Mouse (Mus musculus): ENCODE data around the gene Pmepa1. TPM values are rescaled to one million over a fixed set of nuclear protein-coding genes. Genes with fewer than 3 reads are reported as not detected.

Pmepa1 gene
- polyA plus RNA-seq, 1 experiment: 13.1 TPM

GRCm38 (mm10) chr2:173185282-173185681 is 91.1 kb downstream of the Pmepa1 start:
- Histone ChIP-seq H3K36me3 (ENCODE audit: control insufficient read depth, insufficient read depth, low read length) (no peaks in the 10 kb centered on the region), H3K4me1 (ENCODE audit: control insufficient read depth, insufficient read depth, insufficient read length) (no peaks in the 10 kb centered on the region), H3K4me3 (ENCODE audit: extremely low read depth, insufficient read depth, insufficient read length) (no peak overlapping the region), H3K27ac (ENCODE audit: insufficient read depth, low read length) (no peak overlapping the region), H3K27me3 (ENCODE audit: control insufficient read depth, insufficient read depth, low read length) (no peaks in the 10 kb centered on the region)
- DNase-seq (ENCODE audit: low read depth in 1 of 2, low spot score in 2 of 2): no peak
- WGBS: 58% methylated on average over 6 of the region's 6 CpGs
- TF ChIP-seq POLR2A (IDR thresholded peaks at IDR 0.05; ENCODE audit: low read depth, low read length) (no peak), CTCF (IDR thresholded peaks at IDR 0.05; ENCODE audit: extremely low read depth, insufficient read depth, insufficient read length, insufficient replicate concordance) (no peak)

GRCm38 (mm10) chr2:173184475-173185080 is 91.8 kb downstream of the Pmepa1 start:
- H3K27me3 ChIP-seq (ENCODE audit: control insufficient read depth, insufficient read depth, low read length): no peaks in the 10 kb centered on the region
- no peak overlapping the region for H3K4me3 ChIP-seq (ENCODE audit: extremely low read depth, insufficient read depth, insufficient read length)
- no peak for DNase-seq (ENCODE audit: low read depth in 1 of 2, low spot score in 2 of 2)
- TF ChIP-seq CTCF (IDR thresholded peaks at IDR 0.05; ENCODE audit: extremely low read depth, insufficient read depth, insufficient read length, insufficient replicate concordance) (no peak), POLR2A (IDR thresholded peaks at IDR 0.05; ENCODE audit: low read depth, low read length) (no peak)
- H3K36me3 ChIP-seq (ENCODE audit: control insufficient read depth, insufficient read depth, low read length): no peaks in the 10 kb centered on the region
- H3K27ac ChIP-seq (ENCODE audit: insufficient read depth, low read length): no peak overlapping the region
- H3K4me1 ChIP-seq (ENCODE audit: control insufficient read depth, insufficient read depth, insufficient read length): no peaks in the 10 kb centered on the region
- 54% methylated on average over 11 of the region's 11 CpGs for WGBS

- TF ChIP-seq POLR2A (IDR thresholded peaks at IDR 0.05; ENCODE audit: low read depth, low read length) (no peak), CTCF (IDR thresholded peaks at IDR 0.05; ENCODE audit: extremely low read depth, insufficient read depth, insufficient read length, insufficient replicate concordance) (peak; percentile 59; the same call in 1 of the 2 replicates)
- WGBS: 7% methylated on average over 8 of the region's 8 CpGs
- peak in 1 of 2 experiments; percentile 45 for DNase-seq (ENCODE audit: low read depth in 1 of 2, low spot score in 2 of 2)
These were observed 92.4 kb downstream of the Pmepa1 start for GRCm38 (mm10) chr2:173183836-173184460.

GRCm38 (mm10) chr2:173183311-173183710 is 93.0 kb downstream of the Pmepa1 start:
- H3K27me3 ChIP-seq (ENCODE audit: control insufficient read depth, insufficient read depth, low read length): no peaks in the 10 kb centered on the region

More at GRCm38 (mm10) chr2:173183836-173184460, 92.4 kb downstream of the Pmepa1 start:
- H3K27me3 ChIP-seq (ENCODE audit: control insufficient read depth, insufficient read depth, low read length): no peaks in the 10 kb centered on the region
- H3K4me1 ChIP-seq (ENCODE audit: control insufficient read depth, insufficient read depth, insufficient read length): no peaks in the 10 kb centered on the region
- H3K27ac ChIP-seq (ENCODE audit: insufficient read depth, low read length): no peak overlapping the region
- H3K4me3 ChIP-seq (ENCODE audit: extremely low read depth, insufficient read depth, insufficient read length): no peak overlapping the region
- H3K36me3 ChIP-seq (ENCODE audit: control insufficient read depth, insufficient read depth, low read length): no peaks in the 10 kb centered on the region

DNA sequence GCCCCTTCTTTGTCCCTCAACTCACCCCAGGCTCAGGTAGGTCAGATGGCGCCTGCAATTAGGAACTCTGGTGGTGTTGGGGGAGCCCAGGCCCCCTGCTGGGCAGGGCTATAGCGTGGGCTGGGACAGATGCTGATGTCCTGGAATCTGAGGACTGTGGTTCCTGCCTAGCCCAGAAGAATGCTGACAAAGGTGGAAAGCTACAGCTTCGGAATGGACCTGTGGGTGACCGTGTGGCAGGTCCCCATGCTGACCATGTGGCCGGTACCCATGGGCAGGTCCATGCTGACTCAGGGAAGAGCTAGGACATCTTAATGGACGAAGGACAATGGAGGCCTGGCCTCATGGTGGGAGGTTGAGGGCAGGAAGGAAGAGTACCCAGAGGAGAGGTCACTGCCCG is 93.5 kb downstream of the Pmepa1 start:
- TF ChIP-seq CTCF (IDR thresholded peaks at IDR 0.05; ENCODE audit: extremely low read depth, insufficient read depth, insufficient read length, insufficient replicate concordance) (no peak), POLR2A (IDR thresholded peaks at IDR 0.05; ENCODE audit: low read depth, low read length) (no peak)
- Histone ChIP-seq H3K4me3 (ENCODE audit: extremely low read depth, insufficient read depth, insufficient read length) (no peak overlapping the region), H3K36me3 (ENCODE audit: control insufficient read depth, insufficient read depth, low read length) (no peaks in the 10 kb centered on the region), H3K4me1 (ENCODE audit: control insufficient read depth, insufficient read depth, insufficient read length) (no peaks in the 10 kb centered on the region), H3K27me3 (ENCODE audit: control insufficient read depth, insufficient read depth, low read length) (no peaks in the 10 kb centered on the region), H3K27ac (ENCODE audit: insufficient read depth, low read length) (no peak overlapping the region)
- 85% methylated on average over 7 of the region's 7 CpGs for WGBS
- DNase-seq (ENCODE audit: low read depth in 1 of 2, low spot score in 2 of 2): no peak

More at GRCm38 (mm10) chr2:173183311-173183710, 93.0 kb downstream of the Pmepa1 start:
- Histone ChIP-seq H3K27ac (ENCODE audit: insufficient read depth, low read length) (no peak overlapping the region), H3K36me3 (ENCODE audit: control insufficient read depth, insufficient read depth, low read length) (no peaks in the 10 kb centered on the region), H3K4me1 (ENCODE audit: control insufficient read depth, insufficient read depth, insufficient read length) (no peaks in the 10 kb centered on the region), H3K4me3 (ENCODE audit: extremely low read depth, insufficient read depth, insufficient read length) (no peak overlapping the region)
- whole genome bisulfite sequencing: 89% methylated on average over 10 of the region's 10 CpGs
- TF ChIP-seq CTCF (IDR thresholded peaks at IDR 0.05; ENCODE audit: extremely low read depth, insufficient read depth, insufficient read length, insufficient replicate concordance): no peak
- no peak for TF ChIP-seq POLR2A (IDR thresholded peaks at IDR 0.05; ENCODE audit: low read depth, low read length)
- DNase-seq (ENCODE audit: low read depth in 1 of 2, low spot score in 2 of 2): no peak

DNA sequence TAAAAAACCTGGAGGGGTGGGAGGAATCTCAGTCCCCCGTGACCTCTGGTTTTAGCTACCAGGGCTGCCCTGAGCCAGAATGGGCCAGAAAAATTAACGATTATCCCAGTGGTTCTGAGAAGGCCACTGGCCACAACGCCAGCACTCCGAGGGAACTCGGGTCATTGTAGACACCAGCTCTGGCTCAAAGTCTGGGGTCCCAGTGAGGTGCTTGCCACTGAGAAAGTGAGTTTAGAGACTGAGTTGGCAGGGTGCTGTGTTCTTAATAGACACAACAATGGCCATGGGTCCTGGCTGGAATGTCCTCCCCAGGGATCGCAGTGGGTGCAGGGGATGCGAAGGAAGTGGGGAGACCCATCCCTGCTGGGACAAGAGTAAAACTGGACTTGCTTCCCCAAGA is 94.4 kb downstream of the Pmepa1 start:
- Histone ChIP-seq H3K27me3 (ENCODE audit: control insufficient read depth, insufficient read depth, low read length) (no peaks in the 10 kb centered on the region), H3K4me3 (ENCODE audit: extremely low read depth, insufficient read depth, insufficient read length) (no peak overlapping the region), H3K27ac (ENCODE audit: insufficient read depth, low read length) (no peak overlapping the region), H3K36me3 (ENCODE audit: control insufficient read depth, insufficient read depth, low read length) (no peaks in the 10 kb centered on the region), H3K4me1 (ENCODE audit: control insufficient read depth, insufficient read depth, insufficient read length) (peaks cover 2% of the 10 kb centered on the region; the same call in 1 of the 2 replicates)
- TF ChIP-seq CTCF (IDR thresholded peaks at IDR 0.05; ENCODE audit: extremely low read depth, insufficient read depth, insufficient read length, insufficient replicate concordance) (no peak), POLR2A (IDR thresholded peaks at IDR 0.05; ENCODE audit: low read depth, low read length) (no peak)
- DNase-seq (ENCODE audit: low read depth in 1 of 2, low spot score in 2 of 2): no peak
- WGBS: 95% methylated on average over 7 of the region's 7 CpGs

DNA sequence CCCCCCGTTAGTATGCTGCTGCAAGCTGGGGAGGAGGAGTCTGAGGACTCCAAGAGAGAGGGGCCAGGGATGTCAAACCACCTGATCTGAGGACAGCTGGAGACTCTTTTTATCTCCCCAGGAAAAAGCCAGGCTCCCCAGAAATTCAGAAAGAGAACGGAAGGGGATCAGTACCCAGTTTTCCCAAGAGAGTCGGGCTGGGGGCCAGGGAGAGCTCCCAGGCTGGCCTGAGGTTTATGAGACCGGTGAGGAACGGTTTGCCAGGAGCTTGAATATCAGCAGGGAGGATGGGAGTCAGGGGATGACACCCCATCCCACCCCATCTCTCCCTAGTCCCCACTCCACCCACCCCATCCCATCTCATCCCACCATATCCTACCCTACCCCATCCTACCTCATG is 94.8 kb downstream of the Pmepa1 start:
- no peaks in the 10 kb centered on the region for H3K36me3 ChIP-seq (ENCODE audit: control insufficient read depth, insufficient read depth, low read length)
- H3K27ac ChIP-seq (ENCODE audit: insufficient read depth, low read length): no peak overlapping the region
- H3K4me3 ChIP-seq (ENCODE audit: extremely low read depth, insufficient read depth, insufficient read length): no peak overlapping the region
- 87% methylated on average over 5 of the region's 5 CpGs for WGBS
- no peaks in the 10 kb centered on the region for H3K27me3 ChIP-seq (ENCODE audit: control insufficient read depth, insufficient read depth, low read length)
- DNase-seq (ENCODE audit: low read depth in 1 of 2, low spot score in 2 of 2): no peak
- TF ChIP-seq CTCF (IDR thresholded peaks at IDR 0.05; ENCODE audit: extremely low read depth, insufficient read depth, insufficient read length, insufficient replicate concordance) (no peak), POLR2A (IDR thresholded peaks at IDR 0.05; ENCODE audit: low read depth, low read length) (no peak)
- peaks cover 2% of the 10 kb centered on the region; the same call in 1 of the 2 replicates for H3K4me1 ChIP-seq (ENCODE audit: control insufficient read depth, insufficient read depth, insufficient read length)
